Mouse (Mus musculus) embryonic facial prominence, embryonic 15.5 days (tissue): ENCODE measurements around the gene Gm33543. TPM values are rescaled to one million over a fixed set of nuclear protein-coding genes. Genes with fewer than 3 reads are reported as not detected.

Source experiments
- ATAC-seq: fragments of 200-750 bp; cut with Nextera tagmentation; 2 replicates; pipeline ENCODE4 v1.8.0; 2017; ENCODE audit warnings: low read depth, moderate TSS enrichment; ENCODE audit not compliant: insufficient number of reproducible peaks, low FRiP score, low TSS enrichment
- H3K27ac ChIP-seq: fragments of 300-500 bp; sonication (generic); replicated peaks from 2 replicates; pipeline ENCODE4 v1.5.1; 2015; ENCODE audit warnings: mild to moderate bottlenecking, inconsistent platforms
- H3K27me3 ChIP-seq: fragments of 300-500 bp; sonication (generic); 2 replicates; pipeline ENCODE4 v1.6.1; 2015; ENCODE audit warnings: inconsistent platforms
- H3K36me3 ChIP-seq: fragments of 300-500 bp; sonication (generic); 2 replicates; pipeline ENCODE4 v1.6.1; 2015; ENCODE audit warnings: mild to moderate bottlenecking, inconsistent platforms
- H3K4me1 ChIP-seq: fragments of 300-500 bp; sonication (generic); 2 replicates; pipeline ENCODE4 v1.6.1; 2015; ENCODE audit warnings: inconsistent platforms
- H3K4me2 ChIP-seq: fragments of 300-500 bp; sonication (generic); replicated peaks from 2 replicates; pipeline ENCODE4 v1.6.1; 2015; ENCODE audit warnings: mild to moderate bottlenecking, inconsistent platforms
- H3K4me3 ChIP-seq: fragments of 300-500 bp; sonication (generic); replicated peaks from 2 replicates; pipeline ENCODE4 v1.5.1; 2015; ENCODE audit warnings: mild to moderate bottlenecking, inconsistent platforms
- H3K9ac ChIP-seq: fragments of 300-500 bp; sonication (generic); 2 replicates; pipeline ENCODE4 v1.6.1; 2015; ENCODE audit warnings: inconsistent platforms
- H3K9me3 ChIP-seq: fragments of 300-500 bp; sonication (generic); replicated peaks from 2 replicates; pipeline ENCODE4 v1.6.1; 2016; ENCODE audit warnings: inconsistent platforms
- WGBS: fragments of 180-500 bp; shearing (Covaris S2); methylation state at CpG from one replicate; pipeline ENCODE4 v1.1.7; 2015; 5-methylcytosine and 5-hydroxymethylcytosine counted together
- polyA plus RNA-seq: library from polyadenylated mRNA; unstranded; fragments of >200 nt; fragmentation: Nextera tagmentation; extraction: Ambion mirVana; gene quantifications from 2 replicates; pipeline ENCODE4 v1.2.1, GENCODE M21; 2015

Gene Gm33543
- polyA plus RNA-seq, 1 experiment from 2014 or later: 0.19 TPM

DNA sequence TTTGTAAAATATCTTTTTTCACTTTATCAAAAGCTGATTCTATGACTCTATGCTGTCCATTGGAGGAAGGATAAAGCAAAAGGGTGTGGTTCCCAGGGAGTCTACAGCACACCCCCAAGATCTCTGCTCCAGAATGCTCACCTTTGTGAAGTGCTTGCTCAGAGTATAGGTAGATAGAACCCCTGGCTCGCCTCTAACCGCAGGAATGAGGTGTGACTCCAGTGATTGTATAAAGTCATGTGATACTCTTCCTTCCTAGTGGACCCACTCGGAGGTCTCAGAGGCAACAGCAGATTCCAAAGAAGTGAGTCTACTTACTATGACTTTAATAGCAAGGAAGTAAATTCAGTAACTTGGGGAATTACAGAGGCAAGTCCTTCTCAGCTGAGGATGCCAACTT, 19.9 kb upstream of the Gm33543 start:
- no peaks in the 10 kb centered on the region for H3K9me3 ChIP-seq
- H3K27ac ChIP-seq: no peak overlapping the region
- H3K4me3 ChIP-seq: no peak overlapping the region
- no peaks in the 10 kb centered on the region for H3K36me3 ChIP-seq
- WGBS: 78% methylated on average over 3 of the region's 3 CpGs
- no peak overlapping the region for H3K9ac ChIP-seq
- no peaks in the 10 kb centered on the region for H3K4me1 ChIP-seq
- no peak overlapping the region for H3K4me2 ChIP-seq
- ATAC-seq: no peak
- no peaks in the 10 kb centered on the region for H3K27me3 ChIP-seq

DNA sequence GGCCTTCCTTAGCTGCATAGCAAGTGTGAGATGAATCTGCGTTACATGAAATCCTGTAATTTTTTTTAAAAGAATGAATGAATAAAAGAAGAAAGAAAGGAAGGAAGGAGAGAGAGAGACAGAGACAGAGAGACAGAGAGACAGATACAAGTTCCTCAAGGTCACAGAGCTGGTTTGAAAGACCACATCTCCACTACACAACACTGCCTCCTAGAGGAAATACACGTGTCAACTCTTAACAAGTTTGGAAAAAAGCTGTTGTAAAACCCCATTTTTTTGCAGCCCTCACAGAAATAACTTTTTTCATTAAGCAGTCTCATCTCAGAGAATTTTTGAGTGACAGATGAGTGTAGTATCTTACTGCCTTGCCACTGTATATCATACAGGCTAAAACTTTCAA, 15.4 kb upstream of the Gm33543 start:
- no peaks in the 10 kb centered on the region for H3K27me3 ChIP-seq
- no peaks in the 10 kb centered on the region for H3K36me3 ChIP-seq
- no peaks in the 10 kb centered on the region for H3K9me3 ChIP-seq
- no peak overlapping the region for H3K9ac ChIP-seq
- no peak overlapping the region for H3K4me2 ChIP-seq
- no peaks in the 10 kb centered on the region for H3K4me1 ChIP-seq
- no peak for ATAC-seq
- WGBS: 27% methylated on average over 2 of the region's 2 CpGs
- no peak overlapping the region for H3K27ac ChIP-seq
- H3K4me3 ChIP-seq: no peak overlapping the region

DNA sequence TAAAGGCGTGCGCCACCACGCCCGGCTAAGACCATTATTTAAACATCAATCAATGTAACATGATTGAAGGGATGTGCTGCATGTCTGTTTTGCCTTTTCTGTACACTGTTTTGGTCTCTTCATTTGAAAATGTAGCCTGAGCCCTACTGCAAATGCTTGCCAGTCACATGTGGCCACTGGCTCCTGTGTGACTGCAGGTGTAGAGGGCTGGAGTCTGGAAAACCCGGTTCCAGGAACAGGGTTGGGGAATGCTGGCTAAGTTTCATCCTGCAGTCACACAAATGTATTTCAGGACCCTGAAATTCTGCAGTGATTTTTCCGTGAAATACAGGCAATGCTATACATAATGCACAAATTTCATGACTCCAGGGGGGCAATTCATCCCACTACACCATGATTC, 12.7 kb upstream of the Gm33543 start:
- H3K27me3 ChIP-seq: no peaks in the 10 kb centered on the region
- H3K4me1 ChIP-seq: no peaks in the 10 kb centered on the region
- H3K9ac ChIP-seq: no peak overlapping the region
- ATAC-seq: no peak
- H3K4me3 ChIP-seq: no peak overlapping the region
- H3K36me3 ChIP-seq: no peaks in the 10 kb centered on the region
- WGBS: 89% methylated on average over 6 of the region's 6 CpGs
- no peaks in the 10 kb centered on the region for H3K9me3 ChIP-seq
- no peak overlapping the region for H3K4me2 ChIP-seq
- H3K27ac ChIP-seq: no peak overlapping the region

DNA sequence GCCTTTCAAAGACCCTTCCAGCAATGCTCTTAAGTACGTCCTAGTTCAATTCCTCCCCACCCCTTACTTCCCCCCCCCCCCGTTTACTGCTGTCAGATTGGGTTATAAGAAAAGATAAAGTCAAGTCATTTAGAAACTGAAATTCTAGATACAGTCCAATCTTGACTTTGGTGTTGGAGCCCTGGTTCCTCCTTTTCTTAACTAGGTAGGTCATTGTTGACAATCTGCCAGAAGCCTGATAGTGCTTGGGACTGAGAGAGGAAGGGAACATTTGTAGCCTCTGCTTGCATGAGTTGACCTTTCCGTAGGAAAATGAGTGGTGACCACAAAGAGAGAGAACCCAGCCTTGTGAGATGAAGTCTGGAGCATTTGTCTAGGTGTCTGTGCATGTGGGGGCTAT, 7.8 kb upstream of the Gm33543 start:
- no peak overlapping the region for H3K4me2 ChIP-seq
- H3K9me3 ChIP-seq: no peaks in the 10 kb centered on the region
- no peaks in the 10 kb centered on the region for H3K4me1 ChIP-seq
- no peak overlapping the region for H3K27ac ChIP-seq
- H3K36me3 ChIP-seq: no peaks in the 10 kb centered on the region
- no peak for ATAC-seq
- H3K4me3 ChIP-seq: no peak overlapping the region
- 68% methylated on average over 3 of the region's 3 CpGs for WGBS
- H3K27me3 ChIP-seq: no peaks in the 10 kb centered on the region
- no peak overlapping the region for H3K9ac ChIP-seq

DNA sequence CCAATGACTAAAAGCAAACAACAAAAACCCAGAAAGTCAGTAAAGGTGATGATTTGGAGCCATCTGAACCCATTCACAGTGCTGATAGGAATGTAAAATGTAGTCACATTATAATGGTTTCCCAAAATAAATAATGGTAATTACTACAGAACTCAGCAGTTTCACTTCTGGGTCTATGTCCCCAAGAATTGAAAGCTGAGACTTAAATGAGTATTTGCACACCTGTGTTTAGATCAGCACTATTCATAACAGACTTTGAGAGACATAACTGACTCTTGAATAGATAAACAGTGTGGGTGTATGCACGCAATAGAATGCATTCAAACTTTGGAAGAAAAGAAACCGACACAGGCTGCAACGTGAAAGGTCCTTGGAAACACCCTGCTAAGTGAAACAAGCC, 4.0 kb upstream of the Gm33543 start:
- 78% methylated on average over 3 of the region's 3 CpGs for WGBS
- H3K9ac ChIP-seq: no peak overlapping the region
- no peak overlapping the region for H3K27ac ChIP-seq
- ATAC-seq: no peak
- no peak overlapping the region for H3K4me3 ChIP-seq
- no peaks in the 10 kb centered on the region for H3K9me3 ChIP-seq
- H3K4me1 ChIP-seq: no peaks in the 10 kb centered on the region
- no peaks in the 10 kb centered on the region for H3K36me3 ChIP-seq
- H3K4me2 ChIP-seq: no peak overlapping the region
- no peaks in the 10 kb centered on the region for H3K27me3 ChIP-seq

DNA sequence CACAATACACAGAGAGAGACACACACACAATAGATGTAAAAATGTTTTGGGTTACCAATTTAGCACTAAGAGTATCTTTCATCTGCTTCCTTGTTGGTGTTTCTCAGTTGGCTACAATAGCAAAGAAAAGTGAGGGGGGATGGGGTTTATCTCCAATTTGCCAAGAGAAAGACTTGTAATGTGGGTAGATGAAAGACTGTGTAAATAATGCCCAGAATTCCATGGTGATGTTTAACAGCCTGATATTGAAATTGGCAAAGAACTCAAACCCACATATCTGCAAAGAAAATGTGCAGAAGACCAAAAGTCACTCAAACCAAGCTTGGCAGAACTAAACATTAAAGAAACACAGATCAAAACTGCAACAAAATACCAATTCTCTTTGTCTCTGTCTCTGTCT, 3.6 kb upstream of the Gm33543 start:
- ATAC-seq: no peak
- H3K36me3 ChIP-seq: no peaks in the 10 kb centered on the region

DNA sequence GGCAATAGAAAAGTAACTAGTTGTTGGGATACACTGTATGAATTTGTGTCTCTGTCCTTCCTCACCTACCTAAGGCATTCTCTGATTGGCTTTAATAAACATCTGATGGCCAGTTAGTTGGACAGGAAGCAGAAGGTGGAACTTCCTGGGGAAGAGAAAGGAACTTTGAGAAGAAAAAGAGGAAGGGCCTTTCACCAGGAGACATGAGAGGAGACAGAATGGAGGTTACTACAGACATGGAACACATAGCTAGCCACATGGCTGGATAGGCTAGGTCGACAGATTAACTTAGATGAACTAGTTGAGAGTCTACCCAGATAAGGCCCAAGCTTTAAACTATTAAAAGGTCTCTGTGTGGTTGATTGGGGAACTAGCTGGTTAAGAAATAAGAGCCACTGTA, 1.1 kb upstream of the Gm33543 start:
- H3K9me3 ChIP-seq: no peaks in the 10 kb centered on the region
- ATAC-seq: no peak
- no peaks in the 10 kb centered on the region for H3K27me3 ChIP-seq
- H3K9ac ChIP-seq: no peak overlapping the region
- H3K4me1 ChIP-seq: no peaks in the 10 kb centered on the region
- no peaks in the 10 kb centered on the region for H3K36me3 ChIP-seq
- no peak overlapping the region for H3K4me3 ChIP-seq
- H3K4me2 ChIP-seq: no peak overlapping the region
- WGBS: 90% methylated on average over 1 of the region's 1 CpGs
- no peak overlapping the region for H3K27ac ChIP-seq

More for the DNA sequence above, 3.6 kb upstream of the Gm33543 start:
- Histone ChIP-seq H3K27me3 (no peaks in the 10 kb centered on the region), H3K4me2 (no peak overlapping the region), H3K4me1 (no peaks in the 10 kb centered on the region), H3K9me3 (no peaks in the 10 kb centered on the region), H3K4me3 (no peak overlapping the region), H3K27ac (no peak overlapping the region), H3K9ac (no peak overlapping the region)

DNA sequence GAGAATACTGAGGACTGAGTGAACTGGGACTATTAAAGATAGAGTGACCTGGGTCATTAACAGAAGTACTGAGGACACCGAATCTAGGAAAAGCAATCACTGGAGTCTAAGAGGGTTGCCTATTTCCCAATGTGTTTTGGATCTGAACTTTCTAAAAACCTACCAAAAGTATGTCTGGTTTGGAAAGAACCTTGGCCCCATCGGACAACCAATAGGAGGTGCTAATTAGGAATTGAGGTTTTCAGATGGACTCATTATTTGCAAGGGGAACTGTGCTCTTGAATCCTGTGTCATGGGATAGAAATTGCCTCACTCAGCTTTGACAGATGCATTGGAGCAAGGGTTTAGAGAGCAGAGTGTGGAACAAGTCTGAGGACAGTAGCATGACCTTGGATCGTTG, 1.5 kb downstream of the Gm33543 start:
- H3K27me3 ChIP-seq: no peaks in the 10 kb centered on the region
- no peaks in the 10 kb centered on the region for H3K36me3 ChIP-seq
- H3K27ac ChIP-seq: no peak overlapping the region
- 92% methylated on average over 3 of the region's 3 CpGs for WGBS
- H3K9me3 ChIP-seq: no peaks in the 10 kb centered on the region
- no peak overlapping the region for H3K4me2 ChIP-seq
- no peak for ATAC-seq
- no peaks in the 10 kb centered on the region for H3K4me1 ChIP-seq
- H3K4me3 ChIP-seq: no peak overlapping the region
- no peak overlapping the region for H3K9ac ChIP-seq

DNA sequence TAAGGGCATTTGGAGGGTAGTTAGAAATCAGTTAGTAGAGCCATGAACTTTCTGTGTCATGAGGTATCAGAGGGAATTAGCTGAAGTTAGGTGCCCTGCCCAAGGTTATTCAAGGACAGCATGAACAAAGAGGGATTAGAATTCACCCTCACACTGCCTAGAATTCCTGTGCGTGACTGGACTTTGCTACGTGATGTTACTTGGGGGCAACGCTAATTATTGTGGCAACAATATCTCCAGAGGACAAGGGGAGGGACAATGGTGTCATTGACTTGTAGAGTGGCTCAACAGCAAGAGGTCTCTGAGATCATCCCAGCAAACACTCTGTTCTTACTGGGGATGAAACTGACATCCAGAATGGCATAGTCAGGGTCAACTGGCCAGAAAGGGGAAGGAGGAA, 2.9 kb downstream of the Gm33543 start:
- Histone ChIP-seq H3K4me1 (no peaks in the 10 kb centered on the region), H3K4me3 (no peak overlapping the region), H3K27me3 (no peaks in the 10 kb centered on the region), H3K36me3 (no peaks in the 10 kb centered on the region), H3K9me3 (no peaks in the 10 kb centered on the region), H3K4me2 (no peak overlapping the region), H3K27ac (no peak overlapping the region), H3K9ac (no peak overlapping the region)
- no peak for ATAC-seq
- WGBS: 72% methylated on average over 3 of the region's 3 CpGs

DNA sequence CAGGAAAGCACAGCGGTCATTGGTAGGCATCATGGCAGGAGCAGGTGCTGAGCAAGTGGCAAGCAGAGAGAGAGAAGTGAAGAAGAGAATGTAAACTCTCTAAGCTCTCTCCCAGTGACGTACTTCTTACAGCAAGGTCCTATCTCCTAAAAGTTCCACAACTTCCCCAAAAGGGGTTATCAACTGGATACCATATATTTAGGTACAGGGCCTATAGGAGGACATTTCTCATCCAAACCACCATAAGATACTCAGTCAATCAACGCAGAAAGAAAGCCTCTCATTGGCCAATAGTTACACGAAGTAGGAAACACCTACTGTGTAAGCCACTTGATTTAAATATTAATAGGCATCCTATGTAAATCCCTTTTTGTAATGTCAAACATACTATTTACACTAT, 3.7 kb downstream of the Gm33543 start:
- 87% methylated on average over 4 of the region's 4 CpGs for WGBS
- no peak for ATAC-seq
- no peak overlapping the region for H3K27ac ChIP-seq

DNA sequence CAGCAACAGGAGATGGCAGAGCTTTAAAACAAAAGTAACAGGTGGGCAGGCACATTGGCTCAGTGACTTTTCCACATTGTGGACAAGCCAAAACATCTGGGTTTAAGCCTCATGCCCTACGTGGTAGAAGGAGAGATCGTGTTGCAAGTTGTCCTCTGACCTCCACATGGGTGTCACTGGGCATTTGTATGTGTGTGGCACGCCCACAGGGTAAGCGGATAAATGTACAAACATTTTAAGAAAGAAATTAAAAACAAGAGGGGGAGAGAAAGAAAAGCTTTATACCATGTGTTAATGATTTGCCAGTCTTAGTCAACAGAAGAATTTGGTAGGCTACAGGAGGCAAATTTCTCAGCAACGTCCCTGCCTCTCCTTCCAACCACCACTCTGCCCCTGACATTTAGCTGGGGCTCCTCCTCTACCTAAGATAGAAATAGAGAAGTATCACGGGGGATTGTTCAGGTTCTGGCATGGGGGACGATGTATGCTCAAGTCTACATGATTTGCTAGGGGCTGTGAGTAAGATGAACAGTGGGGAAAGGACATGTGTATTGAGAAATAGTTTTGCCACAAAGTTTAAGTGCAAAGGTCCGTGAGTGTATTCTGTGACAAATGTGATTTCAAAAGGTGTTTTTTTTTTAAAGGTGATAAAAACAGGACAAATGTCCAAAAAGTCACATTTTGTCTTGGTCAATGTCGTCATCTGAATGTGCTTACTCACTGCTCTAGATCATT, 6.0 kb downstream of the Gm33543 start:
- Histone ChIP-seq H3K4me1 (no peaks in the 10 kb centered on the region), H3K27me3 (no peaks in the 10 kb centered on the region), H3K4me3 (no peak overlapping the region), H3K9ac (no peak overlapping the region), H3K9me3 (no peaks in the 10 kb centered on the region), H3K4me2 (no peak overlapping the region), H3K27ac (no peak overlapping the region), H3K36me3 (no peaks in the 10 kb centered on the region)
- ATAC-seq: no peak
- WGBS: 47% methylated on average over 9 of the region's 9 CpGs

More for the DNA sequence above, 3.7 kb downstream of the Gm33543 start:
- Histone ChIP-seq H3K9me3 (no peaks in the 10 kb centered on the region), H3K9ac (no peak overlapping the region), H3K36me3 (no peaks in the 10 kb centered on the region), H3K4me3 (no peak overlapping the region), H3K27me3 (no peaks in the 10 kb centered on the region), H3K4me2 (no peak overlapping the region), H3K4me1 (no peaks in the 10 kb centered on the region)

DNA sequence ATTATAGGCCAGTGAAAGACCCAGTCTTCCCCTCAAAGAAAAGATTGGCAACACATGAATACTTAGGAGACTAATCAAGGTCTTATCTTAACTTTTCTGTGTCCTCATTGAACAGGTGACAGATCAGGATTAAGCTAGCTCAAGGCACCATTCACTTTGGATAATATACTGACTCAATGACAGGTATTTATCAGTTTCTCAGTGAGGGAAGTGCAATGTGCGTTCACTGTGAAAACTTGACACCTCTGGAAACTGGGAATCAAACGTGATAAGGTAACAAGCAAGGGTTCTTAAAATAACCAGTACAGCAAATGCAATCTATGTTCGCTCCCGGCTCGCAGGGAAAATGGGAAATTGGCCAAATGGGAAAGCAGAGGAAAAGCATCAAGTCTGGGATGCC, 11.8 kb downstream of the Gm33543 start:
- Histone ChIP-seq H3K36me3 (no peaks in the 10 kb centered on the region), H3K9me3 (no peaks in the 10 kb centered on the region), H3K4me2 (no peak overlapping the region), H3K9ac (no peak overlapping the region), H3K4me1 (no peaks in the 10 kb centered on the region), H3K27ac (no peak overlapping the region), H3K4me3 (no peak overlapping the region), H3K27me3 (no peaks in the 10 kb centered on the region)
- ATAC-seq: no peak
- WGBS: 78% methylated on average over 5 of the region's 5 CpGs
